Mouse (Mus musculus): Measurements from ENCODE around the gene Dctn1. TPM values are rescaled to one million over a fixed set of nuclear protein-coding genes. Genes with fewer than 3 reads are reported as not detected.

The Dctn1 gene
- polyA plus RNA-seq, 2 experiments = 21.1 to 22.5 TPM

GRCm38 (mm10) chr6:83118825-83119733, 46.6 kb upstream of the Dctn1 start:
- peaks cover 22 to 32% of the 10 kb centered on the region in 2 experiments for H3K4me1 ChIP-seq (replicated peaks; ENCODE audit: control insufficient read depth in 2 of 2, insufficient read depth in 2 of 2, low read length in 1 of 2)
- no peaks in the 10 kb centered on the region for H3K9me3 ChIP-seq (ENCODE audit: control insufficient read depth, low read length)
- H3K4me2 ChIP-seq (ENCODE audit: low read depth) = no peak overlapping the region; the same call in 1 of the 2 replicates
- ATAC-seq (ENCODE audit: insufficient read depth) (no peak), DNase-seq (ENCODE audit: low read depth in 3 of 3, low spot score in 3 of 3) (no peak)
- H3K36me3 ChIP-seq (replicated peaks; ENCODE audit: control insufficient read depth, insufficient read depth, low read depth) = peaks cover 4% of the 10 kb centered on the region
- TF ChIP-seq EP300 (IDR thresholded peaks at IDR 0.05; ENCODE audit: low read depth) = no peak
- no peak for TF ChIP-seq CTCF (IDR thresholded peaks at IDR 0.05; ENCODE audit: low read depth)
- no peak overlapping the region for H3K4me3 ChIP-seq (ENCODE audit: insufficient read depth in 1 of 2, low read depth in 2 of 2, low read length in 2 of 2)
- H3K27me3 ChIP-seq (ENCODE audit: control insufficient read depth, insufficient read depth, low read length) = no peaks in the 10 kb centered on the region
- no peak overlapping the region for H3K9ac ChIP-seq (replicated peaks)
- 63% methylated on average over 14 of the region's 14 CpGs for WGBS (ENCODE audit: insufficient replicate concordance)
- no peak overlapping the region for H3K27ac ChIP-seq

GRCm38 (mm10) chr6:83119734-83120051, 46.0 kb upstream of the Dctn1 start:
- no peak for DNase-seq (ENCODE audit: low read depth in 3 of 3, low spot score in 3 of 3)
- Histone ChIP-seq H3K27ac (no peak overlapping the region; the same call in 1 of the 2 replicates), H3K4me3 (ENCODE audit: insufficient read depth in 1 of 2, low read depth in 2 of 2, low read length in 2 of 2) (no peak overlapping the region), H3K9me3 (ENCODE audit: control insufficient read depth, low read length) (no peaks in the 10 kb centered on the region), H3K4me2 (ENCODE audit: low read depth) (peak overlapping the region; percentile 96), H3K36me3 (replicated peaks; ENCODE audit: control insufficient read depth, insufficient read depth, low read depth) (peaks cover 4% of the 10 kb centered on the region), H3K27me3 (ENCODE audit: control insufficient read depth, insufficient read depth, low read length) (no peaks in the 10 kb centered on the region), H3K4me1 (replicated peaks; ENCODE audit: control insufficient read depth in 2 of 2, insufficient read depth in 2 of 2, low read length in 1 of 2) (peaks cover 22 to 30% of the 10 kb centered on the region in 2 experiments), H3K9ac (replicated peaks) (peak overlapping the region; percentile 6; the same call in 1 of the 2 replicates)
- ATAC-seq (ENCODE audit: insufficient read depth) = no peak
- no peak for TF ChIP-seq EP300 (IDR thresholded peaks at IDR 0.05; ENCODE audit: low read depth)
- no peak for TF ChIP-seq CTCF (IDR thresholded peaks at IDR 0.05; ENCODE audit: low read depth)
- WGBS (ENCODE audit: insufficient replicate concordance) = 76% methylated on average over 7 of the region's 7 CpGs

- WGBS (ENCODE audit: insufficient replicate concordance) = under 1% methylated on average over 38 of the region's 38 CpGs
- peaks cover 20 to 34% of the 10 kb centered on the region in 2 experiments for H3K4me1 ChIP-seq (replicated peaks; ENCODE audit: control insufficient read depth in 2 of 2, insufficient read depth in 2 of 2, low read length in 1 of 2)
- H3K4me2 ChIP-seq (ENCODE audit: low read depth) = peak within 1 kb of the TSS; percentile 96
- DNase-seq (ENCODE audit: low read depth in 3 of 3, low spot score in 3 of 3) (peak; percentile 98 to 99 (median 99)), ATAC-seq (ENCODE audit: insufficient read depth) (peak; percentile 92)
- H3K36me3 ChIP-seq (replicated peaks; ENCODE audit: control insufficient read depth, insufficient read depth, low read depth) = peaks cover 4% of the 10 kb centered on the region
- TF ChIP-seq CTCF (IDR thresholded peaks at IDR 0.05; ENCODE audit: low read depth) (0 out of 2 replicates have a peak, but pooled peaks have one; percentile 7), EP300 (IDR thresholded peaks at IDR 0.05; ENCODE audit: low read depth) (no peak)
- H3K9me3 ChIP-seq (ENCODE audit: control insufficient read depth, low read length) = no peaks in the 10 kb centered on the region
- no peaks in the 10 kb centered on the region for H3K27me3 ChIP-seq (ENCODE audit: control insufficient read depth, insufficient read depth, low read length)
- peak within 1 kb of the TSS; percentile 67 to 91 for H3K4me3 ChIP-seq (ENCODE audit: insufficient read depth in 1 of 2, low read depth in 2 of 2, low read length in 2 of 2)
- H3K27ac ChIP-seq = peak within 1 kb of the TSS; percentile 84
- peak within 1 kb of the TSS; percentile 82 for H3K9ac ChIP-seq (replicated peaks)
Observed at GRCm38 (mm10) chr6:83120930-83121862, 44.5 kb upstream of the Dctn1 start, which contains the start of gene Wbp1. Wbp1 (minus strand) TSS chr6:83121559.

- Histone ChIP-seq H3K9me3 (ENCODE audit: control insufficient read depth, low read length) (no peaks in the 10 kb centered on the region), H3K4me3 (ENCODE audit: insufficient read depth in 1 of 2, low read depth in 2 of 2, low read length in 2 of 2) (peak overlapping the region; percentile 67 to 91), H3K27me3 (ENCODE audit: control insufficient read depth, insufficient read depth, low read length) (no peaks in the 10 kb centered on the region), H3K4me1 (replicated peaks; ENCODE audit: control insufficient read depth in 2 of 2, insufficient read depth in 2 of 2, low read length in 1 of 2) (peaks cover 20 to 30% of the 10 kb centered on the region in 2 experiments), H3K9ac (replicated peaks) (peak overlapping the region; percentile 71), H3K27ac (peak overlapping the region; percentile 84), H3K4me2 (ENCODE audit: low read depth) (peak overlapping the region; percentile 96), H3K36me3 (replicated peaks; ENCODE audit: control insufficient read depth, insufficient read depth, low read depth) (peaks cover 4% of the 10 kb centered on the region)
- no peak for DNase-seq (ENCODE audit: low read depth in 3 of 3, low spot score in 3 of 3)
- TF ChIP-seq EP300 (IDR thresholded peaks at IDR 0.05; ENCODE audit: low read depth) (no peak), CTCF (IDR thresholded peaks at IDR 0.05; ENCODE audit: low read depth) (0 out of 2 replicates have a peak, but pooled peaks have one; percentile 15)
- peak; percentile 46 for ATAC-seq (ENCODE audit: insufficient read depth)
- WGBS (ENCODE audit: insufficient replicate concordance) = 3% methylated on average over 52 of the region's 52 CpGs
Observed at GRCm38 (mm10) chr6:83121863-83122710, 43.6 kb upstream of the Dctn1 start.

All from liver, embryonic 14.5 days (tissue).